Mouse (Mus musculus): ENCODE measurements around the gene Celf5. TPM values are rescaled to one million over a fixed set of nuclear protein-coding genes. Genes with fewer than 3 reads are reported as not detected.

Celf5 gene
- total and polyA plus RNA-seq, 3 experiments = 0.08 to 0.38 TPM; not detected in 1

GRCm38 (mm10) chr10:81435436-81435835 is 47.1 kb downstream of the Celf5 start:
- Histone ChIP-seq H3K27me3 (ENCODE audit: control insufficient read depth in 1 of 2, insufficient read depth in 2 of 2, low read length in 2 of 2) (peaks cover 0 to 3% of the 10 kb centered on the region in 2 experiments; a peak in 2 of 4 replicates), H3K9ac (ENCODE audit: control insufficient read depth, low read depth, low read length, poor library complexity, severe bottlenecking) (no peak overlapping the region), H3K79me2 (ENCODE audit: control insufficient read depth, insufficient read depth, low read length, poor library complexity) (no peaks in the 10 kb centered on the region; the same call in 1 of the 2 replicates), H3K4me3 (ENCODE audit: control insufficient read depth in 1 of 2, insufficient read depth in 1 of 2, low read depth in 2 of 2, low read length in 2 of 2) (no peak overlapping the region), H3K4me1 (ENCODE audit: control insufficient read depth in 1 of 2, insufficient read depth in 2 of 2, low read length in 2 of 2) (peaks cover 0 to 19% of the 10 kb centered on the region in 2 experiments; a peak in 2 of 4 replicates), H3K27ac (ENCODE audit: control insufficient read depth, low read depth, low read length) (no peak overlapping the region), H3K9me3 (replicated peaks; ENCODE audit: insufficient read depth, low read length) (no peaks in the 10 kb centered on the region), H3K36me3 (ENCODE audit: control insufficient read depth in 1 of 2, insufficient read depth in 2 of 2, low read length in 2 of 2) (no peaks in the 10 kb centered on the region; a peak in 1 of 4 replicates)
- no peak for TF ChIP-seq RAD21 (IDR thresholded peaks at IDR 0.05; ENCODE audit: low read depth, low read length)
- no peak for TF ChIP-seq SIN3A (IDR thresholded peaks at IDR 0.05; ENCODE audit: low read length)
- TF ChIP-seq MAFK (IDR thresholded peaks at IDR 0.05; ENCODE audit: borderline replicate concordance, low read depth, low read length) = no peak
- TF ChIP-seq EP300 (IDR thresholded peaks at IDR 0.05; ENCODE audit: low read depth in 1 of 2, low read length in 2 of 2) = no peak
- no peak for TF ChIP-seq MYB (IDR thresholded peaks at IDR 0.05; ENCODE audit: low read depth, low read length)
- TF ChIP-seq NRF1 (IDR thresholded peaks at IDR 0.05; ENCODE audit: insufficient read depth, low read depth, low read length, poor library complexity, severe bottlenecking) = no peak
- no peak for DNase-seq (ENCODE audit: low read depth, low spot score)

GRCm38 (mm10) chr10:81434361-81435263 is 47.9 kb downstream of the Celf5 start:
- Histone ChIP-seq H3K9ac (ENCODE audit: control insufficient read depth, low read depth, low read length, poor library complexity, severe bottlenecking) (peak overlapping the region; percentile 18; the same call in 1 of the 2 replicates), H3K4me1 (ENCODE audit: control insufficient read depth in 1 of 2, insufficient read depth in 2 of 2, low read length in 2 of 2) (peaks cover 0 to 19% of the 10 kb centered on the region in 2 experiments; a peak in 2 of 4 replicates), H3K27me3 (ENCODE audit: control insufficient read depth in 1 of 2, insufficient read depth in 2 of 2, low read length in 2 of 2) (peaks cover 0 to 3% of the 10 kb centered on the region in 2 experiments; a peak in 2 of 4 replicates), H3K27ac (ENCODE audit: control insufficient read depth, low read depth, low read length) (peak overlapping the region; percentile 6; the same call in 1 of the 2 replicates), H3K4me3 (ENCODE audit: control insufficient read depth in 1 of 2, insufficient read depth in 1 of 2, low read depth in 2 of 2, low read length in 2 of 2) (peak overlapping the region; percentile 39 to 48; a peak in 3 of 4 replicates), H3K79me2 (ENCODE audit: control insufficient read depth, insufficient read depth, low read length, poor library complexity) (no peaks in the 10 kb centered on the region; the same call in 1 of the 2 replicates), H3K36me3 (ENCODE audit: control insufficient read depth in 1 of 2, insufficient read depth in 2 of 2, low read length in 2 of 2) (no peaks in the 10 kb centered on the region; a peak in 1 of 4 replicates), H3K9me3 (replicated peaks; ENCODE audit: insufficient read depth, low read length) (no peaks in the 10 kb centered on the region)
- no peak for TF ChIP-seq RAD21 (IDR thresholded peaks at IDR 0.05; ENCODE audit: low read depth, low read length)
- 0 out of 2 replicates have a peak, but pooled peaks have one; percentile 17 for TF ChIP-seq SIN3A (IDR thresholded peaks at IDR 0.05; ENCODE audit: low read length)
- TF ChIP-seq ZNF384 (IDR thresholded peaks at IDR 0.05; ENCODE audit: low read depth, low read length) = peak; percentile 81
- TF ChIP-seq POLR2AphosphoS2 (IDR thresholded peaks at IDR 0.05; ENCODE audit: low read length) = no peak
- peak; percentile 77 for DNase-seq (ENCODE audit: low read depth, low spot score)

GRCm38 (mm10) chr10:81433541-81434289 is 48.8 kb downstream of the Celf5 start:
- peak overlapping the region; percentile 38 for H3K27ac ChIP-seq (ENCODE audit: control insufficient read depth, low read depth, low read length)
- peaks cover 0 to 23% of the 10 kb centered on the region in 2 experiments; a peak in 2 of 4 replicates for H3K4me1 ChIP-seq (ENCODE audit: control insufficient read depth in 1 of 2, insufficient read depth in 2 of 2, low read length in 2 of 2)

More at GRCm38 (mm10) chr10:81433541-81434289, 48.8 kb downstream of the Celf5 start:
- no peak for TF ChIP-seq TAL1 (IDR thresholded peaks at IDR 0.05; ENCODE audit: low read length)
- TF ChIP-seq SMC3 (IDR thresholded peaks at IDR 0.05; ENCODE audit: low read depth, low read length) = 0 out of 2 replicates have a peak, but pooled peaks have one; percentile 5
- TF ChIP-seq ETS1 (IDR thresholded peaks at IDR 0.05; ENCODE audit: low read depth, low read length) = peak; percentile 84
- TF ChIP-seq GATA1 (IDR thresholded peaks at IDR 0.05; ENCODE audit: low read depth, low read length) = 0 out of 2 replicates have a peak, but pooled peaks have one; percentile 29
- TF ChIP-seq TBP (IDR thresholded peaks at IDR 0.05; ENCODE audit: low read depth, low read length) = no peak
- TF ChIP-seq NELFE (IDR thresholded peaks at IDR 0.05; ENCODE audit: low read depth, low read length) = peak; percentile 22; the same call in 1 of the 2 replicates
- TF ChIP-seq MEF2A (IDR thresholded peaks at IDR 0.05; ENCODE audit: extremely low read depth, insufficient replicate concordance, low read depth, low read length, poor library complexity, severe bottlenecking) = no peak
- peak in 2 of 3 experiments; percentile 9 to 23; a peak in 2 of 6 replicates for TF ChIP-seq CTCF (IDR thresholded peaks at IDR 0.05 in 2 of 3, conservative IDR thresholded peaks at IDR 0.05 in 1 of 3; ENCODE audit: control insufficient read depth in 1 of 3, insufficient read depth in 1 of 3, low read depth in 2 of 3, low read length in 3 of 3, poor library complexity in 1 of 3, severe bottlenecking in 1 of 3)
- Histone ChIP-seq H3K27me3 (ENCODE audit: control insufficient read depth in 1 of 2, insufficient read depth in 2 of 2, low read length in 2 of 2) (peaks cover 0 to 3% of the 10 kb centered on the region in 2 experiments; a peak in 2 of 4 replicates), H3K79me2 (ENCODE audit: control insufficient read depth, insufficient read depth, low read length, poor library complexity) (no peaks in the 10 kb centered on the region; the same call in 1 of the 2 replicates), H3K9ac (ENCODE audit: control insufficient read depth, low read depth, low read length, poor library complexity, severe bottlenecking) (peak overlapping the region; percentile 53), H3K4me3 (ENCODE audit: control insufficient read depth in 1 of 2, insufficient read depth in 1 of 2, low read depth in 2 of 2, low read length in 2 of 2) (peak overlapping the region; percentile 39 to 48), H3K9me3 (replicated peaks; ENCODE audit: insufficient read depth, low read length) (no peaks in the 10 kb centered on the region), H3K36me3 (ENCODE audit: control insufficient read depth in 1 of 2, insufficient read depth in 2 of 2, low read length in 2 of 2) (peaks cover 0 to 3% of the 10 kb centered on the region in 2 experiments; a peak in 1 of 4 replicates)
- DNase-seq (ENCODE audit: low read depth, low spot score) = peak; percentile 70
